Mouse (Mus musculus) liver, postnatal 0 days (tissue): ENCODE measurements around the gene Pkd1.

Experiments
- CTCF ChIP-seq: sonication (generic); IDR thresholded peaks from 2 replicates; pipeline ENCODE4 v1.5.1; 2016; ENCODE audit warnings: antibody characterized with exemption, low read depth
- EP300 ChIP-seq: IDR thresholded peaks from 2 replicates; pipeline ENCODE4 v1.6.1; 2016; ENCODE audit warnings: antibody characterized with exemption, low read depth, mild to moderate bottlenecking

- TF ChIP-seq CTCF (peak; percentile 95), EP300 (no peak)
Observed at GRCm38 (mm10) chr17:24529007-24529451, 20.6 kb upstream of the Pkd1 start.
